ENCODE assay signal across 11 mouse cellular contexts in genomic region chr7:117419846-117420245, GRCm38 (mm10).
"Had no signal": no experiment of that assay in that cellular context is flagged by ENCODE, and none has a peak within 500 bp of the region (broad histone marks: within the 10 kb centered on the region; RNA-seq: fewer than 3 reads in every experiment).

No protein-coding gene starts in this region.

- H3K9me3 ChIP-seq: limb, embryonic 13.5 days; midbrain, embryonic 12.5 days; neural tube, embryonic 13.5 days had no signal

- H3K4me2 ChIP-seq: limb, embryonic 13.5 days; midbrain, embryonic 12.5 days; neural tube, embryonic 13.5 days had no signal

- H3K9ac ChIP-seq: limb, embryonic 13.5 days; liver, embryonic 14.5 days; midbrain, embryonic 12.5 days; neural tube, embryonic 13.5 days had no signal

- DNase-seq: left cerebral cortex, postnatal 4 days; lung, adult 18-20 months; retina, postnatal 1 day; right cerebral cortex, postnatal 4 days; spleen, adult 18-20 months; thymus, adult 18-20 months; thymus, postnatal 14 days had no signal

- H3K27me3 ChIP-seq: limb, embryonic 13.5 days; midbrain, embryonic 12.5 days; neural tube, embryonic 13.5 days had no signal

- H3K36me3 ChIP-seq: limb, embryonic 13.5 days; midbrain, embryonic 12.5 days; neural tube, embryonic 13.5 days had no signal

- H3K27ac ChIP-seq: limb, embryonic 13.5 days; liver, embryonic 14.5 days; midbrain, embryonic 12.5 days; neural tube, embryonic 13.5 days had no signal

- H3K4me3 ChIP-seq: limb, embryonic 13.5 days; midbrain, embryonic 12.5 days; neural tube, embryonic 13.5 days had no signal
